Mouse (Mus musculus) lung, adult 2 months (tissue): ENCODE data around the gene Pgp. TPM values are rescaled to one million over a fixed set of nuclear protein-coding genes. Genes with fewer than 3 reads are reported as not detected.
"Not testable (repeated sequence)": the region's sequence is repeated elsewhere in the genome, so short reads cannot be mapped to it uniquely, and the experiment has no call there.

Experiments
- DNase-seq: peaks from one replicate; pipeline ENCODE4 v3.0.0; 2022
- H3K4me1 ChIP-seq: fragments of 200-500 bp; 2 replicates; pipeline ENCODE4 v1.6.1; 2011; ENCODE audit warnings: low read length; ENCODE audit not compliant: control insufficient read depth, insufficient read depth
- H3K4me3 ChIP-seq: fragments of 200-500 bp; replicated peaks from 2 replicates; pipeline ENCODE3; 2011; ENCODE audit warnings: low read depth, mild to moderate bottlenecking, control low read depth, low read length; ENCODE audit errors: extremely low read depth
- CTCF ChIP-seq: fragments of 200-500 bp; IDR thresholded peaks from 2 replicates; pipeline ENCODE4 v1.5.1; 2011; ENCODE audit warnings: mild to moderate bottlenecking, low read length, control low read depth; ENCODE audit not compliant: insufficient read depth
- POLR2A ChIP-seq: fragments of 200-500 bp; IDR thresholded peaks from 2 replicates; pipeline ENCODE4 v1.6.1; 2011; ENCODE audit warnings: low read depth, mild to moderate bottlenecking, control low read depth, low read length, borderline replicate concordance; ENCODE audit errors: extremely low read depth
- WGBS: fragments of 180-500 bp; shearing (Covaris S2); methylation state at CpG from one replicate; pipeline ENCODE4 v1.1.7; 2018; 5-methylcytosine and 5-hydroxymethylcytosine counted together
- polyA plus RNA-seq: library from polyadenylated mRNA; depleted of rRNA; stranded (reverse); fragments of >200 nt; gene quantifications from 2 replicates; pipeline ENCODE4 v1.2.3, GENCODE M21; 2012; rRNA removed

The Pgp gene
- polyA plus RNA-seq = 39.5 and 46.2 TPM in 2 replicates

GRCm38 (mm10) chr17:24469910-24470602, at the start of gene Pgp, which contains the start of gene E4f1:
TSS of gene Pgp (plus strand) at chr17:24470392.
TSS of gene E4f1 (minus strand) at chr17:24470313.
- DNase-seq = peak; percentile 98
- peaks cover 17% of the 10 kb centered on the region for H3K4me1 ChIP-seq
- TF ChIP-seq POLR2A (peak; percentile 75; the same call in 1 of the 2 replicates), CTCF (no peak)
- peak within 1 kb of the TSS; percentile 83 for H3K4me3 ChIP-seq
- WGBS = under 1% methylated on average over 68 of the region's 75 CpGs

DNA sequence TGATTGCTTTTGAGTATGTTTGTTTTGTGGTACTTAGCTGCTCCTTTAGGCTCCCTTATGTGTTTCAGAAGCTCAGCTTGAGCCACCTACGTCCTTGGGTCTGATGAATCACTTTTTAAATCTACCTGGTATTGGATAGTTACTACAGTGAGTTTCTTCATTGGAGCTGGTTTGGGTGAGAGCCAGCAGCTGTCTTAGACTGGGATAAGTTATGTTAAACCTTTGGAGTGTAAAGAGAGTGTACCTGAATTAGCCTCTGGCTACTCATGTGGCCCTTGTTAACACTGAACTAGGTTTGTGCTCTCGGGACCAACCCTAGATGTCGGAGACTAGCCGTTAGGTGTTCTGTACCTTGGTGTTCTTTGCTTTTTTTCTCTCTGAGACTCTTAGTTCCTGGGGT, 47.1 kb upstream of the Pgp start:
- no peak overlapping the region for H3K4me3 ChIP-seq
- WGBS = 81% methylated on average over 4 of the region's 4 CpGs
- DNase-seq = no peak
- TF ChIP-seq POLR2A = no peak
- TF ChIP-seq CTCF = no peak
- H3K4me1 ChIP-seq = peaks cover 5% of the 10 kb centered on the region

- no peak for DNase-seq
- no peak for TF ChIP-seq POLR2A
- TF ChIP-seq CTCF = no peak
- no peak overlapping the region for H3K4me3 ChIP-seq
- 90% methylated on average over 5 of the region's 5 CpGs for WGBS
- peaks cover 5% of the 10 kb centered on the region for H3K4me1 ChIP-seq
These were observed 45.7 kb upstream of the Pgp start for GRCm38 (mm10) chr17:24424489-24424888.

DNA sequence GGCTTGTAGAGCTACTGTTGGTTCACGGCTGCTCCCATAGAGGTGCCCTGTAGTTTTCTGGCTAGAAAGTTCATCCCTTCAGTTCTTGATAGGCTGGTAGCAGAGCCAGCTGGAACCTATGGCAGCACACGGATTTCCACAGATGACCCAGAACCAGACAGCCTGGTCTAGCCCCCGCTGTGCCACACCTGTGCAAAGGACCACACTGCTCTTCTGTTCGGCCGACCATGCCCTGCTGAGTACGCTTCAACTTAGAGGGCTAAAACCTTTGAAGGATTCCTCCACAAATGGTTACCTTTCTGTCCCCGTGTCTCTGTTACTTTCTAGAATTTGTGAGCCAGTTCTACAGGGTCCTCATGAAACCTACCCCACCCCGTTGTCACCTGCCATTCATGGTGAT, 44.9 kb upstream of the Pgp start:
- WGBS = 92% methylated on average over 6 of the region's 8 CpGs

GRCm38 (mm10) chr17:24425905-24426304, 44.3 kb upstream of the Pgp start:
- Histone ChIP-seq H3K4me1 (peaks cover 5% of the 10 kb centered on the region), H3K4me3 (no peak overlapping the region)
- WGBS = 86% methylated on average over 7 of the region's 7 CpGs
- no peak for DNase-seq
- TF ChIP-seq POLR2A (no peak), CTCF (no peak)

More for the DNA sequence above, 44.9 kb upstream of the Pgp start:
- H3K4me1 ChIP-seq, DNase-seq, H3K4me3 ChIP-seq: not testable (repeated sequence)

DNA sequence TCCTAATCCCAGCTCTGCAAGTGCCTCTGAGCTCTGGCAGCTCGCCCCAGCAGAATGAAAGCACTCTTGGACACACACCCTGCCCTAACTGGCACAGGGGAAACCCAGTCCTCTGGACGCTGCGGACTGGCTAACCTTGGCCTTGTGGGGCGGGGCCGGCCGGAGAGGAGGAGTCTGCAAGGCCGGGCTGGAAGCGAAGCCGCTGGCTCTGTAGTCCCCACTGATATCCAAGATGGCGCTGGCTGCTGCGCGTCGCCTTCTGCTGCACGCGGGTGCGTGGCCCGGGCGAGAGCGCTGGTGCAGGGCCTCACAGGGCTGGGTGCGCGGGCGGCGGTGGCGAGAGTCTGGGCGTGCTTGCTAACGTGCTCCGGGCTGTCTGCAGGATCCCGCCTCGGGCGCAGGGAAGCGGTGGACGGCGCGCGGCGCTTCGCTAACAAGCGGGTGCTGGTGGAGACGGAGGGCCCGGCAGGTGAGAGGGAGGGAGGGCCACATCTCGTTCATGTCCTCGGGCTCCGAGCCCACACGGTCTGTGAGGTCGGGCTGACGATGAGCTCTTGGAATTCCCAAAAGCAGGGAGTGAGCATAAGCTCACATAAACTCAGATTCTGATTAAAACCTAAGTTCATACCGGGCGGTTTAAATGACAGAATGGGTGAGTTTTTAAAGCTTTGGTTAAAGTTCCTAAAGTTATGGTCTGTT, 43.6 kb upstream of the Pgp start, which contains the start of gene Eci1:
Gene Eci1 (plus strand): TSS at position 171 of the 699 bp plus-strand sequence.
- peak within 1 kb of the TSS; percentile 90 for H3K4me3 ChIP-seq
- WGBS = under 1% methylated on average over 48 of the region's 48 CpGs
- peak; percentile 85 for TF ChIP-seq POLR2A
- no peak for TF ChIP-seq CTCF
- DNase-seq = peak; percentile 93
- H3K4me1 ChIP-seq = peaks cover 5% of the 10 kb centered on the region

- Histone ChIP-seq H3K4me3 (peak overlapping the region; percentile 90), H3K4me1 (peaks cover 5% of the 10 kb centered on the region)
- TF ChIP-seq POLR2A (no peak), CTCF (no peak)
- DNase-seq = no peak
- WGBS = 3% methylated on average over 8 of the region's 8 CpGs
These were observed 43.0 kb upstream of the Pgp start for GRCm38 (mm10) chr17:24427170-24427557.

DNA sequence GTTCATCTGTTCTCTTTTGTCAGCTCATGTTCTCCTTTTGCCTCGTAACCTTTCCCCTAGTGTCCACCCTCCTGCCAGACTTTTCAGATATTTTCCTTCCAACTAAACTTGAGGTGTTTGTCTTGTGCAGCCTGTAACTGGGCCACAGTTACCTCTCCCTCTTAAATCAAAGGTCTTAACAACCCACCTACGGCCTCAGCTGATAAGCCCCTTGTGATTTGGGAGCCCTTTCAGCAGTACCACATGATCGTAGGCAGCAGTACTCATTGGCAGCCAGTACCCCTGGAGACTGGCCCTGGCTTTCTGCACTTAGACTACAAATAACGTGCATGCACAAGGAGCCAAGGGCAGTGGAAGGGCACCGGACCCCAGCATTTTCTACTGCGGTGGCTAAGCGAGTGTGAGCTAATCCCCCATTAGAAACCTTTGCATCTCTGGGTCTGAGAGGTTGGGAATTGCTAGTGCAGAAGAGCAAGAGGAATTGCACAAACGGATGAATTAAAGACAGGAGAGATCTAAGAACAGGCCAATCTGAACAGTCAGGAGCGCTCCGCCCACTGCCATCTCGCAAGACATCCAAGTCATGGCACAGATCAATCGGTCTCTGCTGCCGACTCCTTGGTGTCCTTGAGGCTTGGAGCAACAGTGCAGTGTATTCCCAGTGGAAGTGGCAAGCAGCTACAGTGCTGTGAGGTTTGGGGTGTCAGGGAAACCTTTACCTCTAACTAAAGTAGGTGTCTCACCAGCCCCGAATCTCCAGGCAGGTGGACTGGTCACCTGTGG, 40.8 kb upstream of the Pgp start:
- Histone ChIP-seq H3K4me1 (peaks cover 5% of the 10 kb centered on the region), H3K4me3 (no peak overlapping the region)
- DNase-seq = no peak
- WGBS = 77% methylated on average over 14 of the region's 14 CpGs
- TF ChIP-seq CTCF (no peak), POLR2A (no peak)

DNA sequence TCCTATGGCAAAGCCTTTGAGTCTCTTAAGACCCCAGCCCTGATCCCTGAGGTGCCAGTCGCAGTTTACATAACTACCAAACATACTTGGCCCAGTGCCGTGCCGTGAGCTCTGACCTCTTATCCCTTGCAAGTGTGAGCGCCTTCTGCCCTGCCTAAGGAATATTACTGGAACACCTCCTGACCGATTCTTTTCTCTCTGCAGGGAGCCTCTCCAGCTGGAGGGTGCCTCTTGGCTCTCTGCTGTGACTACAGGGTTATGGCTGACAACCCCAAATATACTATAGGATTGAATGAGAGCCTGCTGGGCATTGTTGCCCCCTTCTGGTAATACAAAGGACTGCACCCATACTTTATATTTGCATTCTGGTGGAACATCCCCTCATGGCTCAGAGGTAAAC, 33.2 kb upstream of the Pgp start:
- peak; percentile 34 for DNase-seq
- Histone ChIP-seq H3K4me3 (no peak overlapping the region), H3K4me1 (no peaks in the 10 kb centered on the region)
- WGBS = 68% methylated on average over 5 of the region's 5 CpGs
- TF ChIP-seq POLR2A (no peak), CTCF (peak; percentile 20; the same call in 1 of the 2 replicates)

DNA sequence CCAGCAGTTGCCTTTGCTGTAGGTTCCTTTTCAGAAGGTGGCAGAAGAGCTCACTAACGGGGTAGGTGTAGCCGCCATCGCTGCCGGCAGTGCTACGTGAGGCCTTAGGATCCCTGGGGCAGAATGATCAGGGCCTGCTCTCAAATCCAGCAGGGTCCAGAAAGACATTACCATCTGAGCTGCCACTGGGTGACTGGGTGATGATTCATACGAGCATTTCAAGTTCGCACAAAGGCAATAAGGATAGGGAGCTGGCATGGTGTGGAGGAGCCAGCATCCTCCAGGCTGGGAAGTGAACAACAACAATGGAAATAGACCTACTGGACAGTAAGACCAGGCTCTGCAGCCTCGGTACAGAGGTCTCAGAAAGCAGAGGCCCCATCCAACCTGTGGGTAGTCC, 29.8 kb upstream of the Pgp start:
- no peak overlapping the region for H3K4me3 ChIP-seq
- DNase-seq = no peak
- 88% methylated on average over 8 of the region's 8 CpGs for WGBS
- no peaks in the 10 kb centered on the region for H3K4me1 ChIP-seq
- TF ChIP-seq CTCF = no peak
- TF ChIP-seq POLR2A = no peak
